Mouse (Mus musculus) macrophage (primary cell): ENCODE data around the gene Gm10662. TPM values are rescaled to one million over a fixed set of nuclear protein-coding genes. Genes with fewer than 3 reads are reported as not detected.
"Not testable (repeated sequence)": the region's sequence is repeated elsewhere in the genome, so short reads cannot be mapped to it uniquely, and the experiment has no call there.

Experiments
- H3K27ac ChIP-seq: fragments of 350-480 bp; formaldehyde crosslinking; 2 replicates; pipeline ENCODE4 v1.9.0; 2021
- H3K36me3 ChIP-seq: fragments of 350-480 bp; formaldehyde crosslinking; 2 replicates; pipeline ENCODE4 v1.9.0; 2021; ENCODE audit errors: inconsistent target
- H3K4me3 ChIP-seq: fragments of 350-480 bp; formaldehyde crosslinking; 2 replicates; pipeline ENCODE4 v1.9.0; 2021; ENCODE audit errors: inconsistent target
- H3K79me2 ChIP-seq: fragments of 350-480 bp; formaldehyde crosslinking; 2 replicates; pipeline ENCODE4 v1.9.0; 2021; ENCODE audit errors: inconsistent target
- WGBS: methylation state at CpG from one replicate; pipeline ENCODE4 v1.1.7; 2026; ENCODE audit warnings: inconsistent platforms; ENCODE audit not compliant: missing documents; 5-methylcytosine and 5-hydroxymethylcytosine counted together
- polyA plus RNA-seq: library from polyadenylated mRNA; stranded (reverse); fragments of 250-400 nt; gene quantifications from 3 replicates; pipeline ENCODE4 v1.2.4, GENCODE M21; 2018; ENCODE audit warnings: inconsistent platforms
- total RNA-seq, 78 experiments: library from RNA; depleted of rRNA; stranded (reverse); fragments of 250-400 nt; gene quantifications; 1 replicate in 9 of 78; 2 replicates in 24 of 78; 3 replicates in 43 of 78; 4 replicates in 2 of 78; pipeline ENCODE4 v1.2.4; 2018; ENCODE audit warnings: inconsistent platforms in 56 of 78

Gene Gm10662
- not detected for total RNA-seq (2018; cell fraction: chromatin; rRNA removed)
- not detected for total RNA-seq (2018; cell fraction: cytosol; rRNA removed)
- not detected for total RNA-seq (2018; cell fraction: nucleus; rRNA removed)
- polyA plus RNA-seq = not detected in 3 replicates

GRCm38 (mm10) chr7:23144380-23144779 is at the start of gene Gm10662:
TSS of gene Gm10662 (minus strand) at chr7:23144480.
- not testable (repeated sequence) for H3K4me3 ChIP-seq, H3K36me3 ChIP-seq, H3K79me2 ChIP-seq, H3K27ac ChIP-seq
- WGBS = no CpG with 5 or more reads among the region's 1 CpGs

- not testable (repeated sequence) for H3K27ac ChIP-seq, H3K4me3 ChIP-seq, H3K79me2 ChIP-seq, H3K36me3 ChIP-seq
- WGBS = 81% methylated on average over 10 of the region's 10 CpGs
These were observed 19.2 kb upstream of the Gm10662 start for GRCm38 (mm10) chr7:23163505-23163904.

Other genes with a start within 250 kb of the Gm10662 start
- not detected in 3 replicates for gene Gm4214, start 159.8 kb downstream of the Gm10662 start, polyA plus RNA-seq
- gene Gm4216, start 124.6 kb downstream of the Gm10662 start, polyA plus RNA-seq = not detected in 3 replicates
- gene Vmn1r163, start 88.9 kb downstream of the Gm10662 start, polyA plus RNA-seq = not detected in 3 replicates
- not detected in 3 replicates for gene Gm8720, start 77.0 kb downstream of the Gm10662 start, polyA plus RNA-seq
- gene Vmn1r165, start 72.9 kb upstream of the Gm10662 start, polyA plus RNA-seq = not detected in 3 replicates
- gene Vmn1r166, start 107.2 kb upstream of the Gm10662 start, polyA plus RNA-seq = not detected in 3 replicates
- not detected in 3 replicates for gene Gm6902, start 134.4 kb upstream of the Gm10662 start, polyA plus RNA-seq
- gene Nlrp4e, start 156.7 kb upstream of the Gm10662 start, polyA plus RNA-seq = not detected in 3 replicates
- not detected in 3 replicates for gene Nlrp5, start 241.4 kb upstream of the Gm10662 start, polyA plus RNA-seq